Mouse (Mus musculus) left cerebral cortex, postnatal 4 days (tissue): Measurements from ENCODE around the gene Utf1. TPM values are rescaled to one million over a fixed set of nuclear protein-coding genes. Genes with fewer than 3 reads are reported as not detected.

ENCODE experiments used
- DNase-seq: peaks from one replicate; pipeline ENCODE4 v3.0.0-alpha.2; 2022
- intact Hi-C: fragments of 180-260 bp; cut with DNase I; formaldehyde crosslinking; loops from one replicate; pipeline ENCODE4 v1.15.1; 2025
- microRNA-seq: library from miRNA; unstranded; fragments of <30 nt; microRNA quantifications from one replicate; pipeline ENCODE4 v1.2.0, GENCODE M21; 2022
- total RNA-seq, 2 experiments: library from RNA; stranded (reverse); gene quantifications; 2 replicates each; pipeline ENCODE4 v1.2.3; 2021

The Utf1 gene
- total RNA-seq, 2 experiments from 2014 or later: not detected

DNA sequence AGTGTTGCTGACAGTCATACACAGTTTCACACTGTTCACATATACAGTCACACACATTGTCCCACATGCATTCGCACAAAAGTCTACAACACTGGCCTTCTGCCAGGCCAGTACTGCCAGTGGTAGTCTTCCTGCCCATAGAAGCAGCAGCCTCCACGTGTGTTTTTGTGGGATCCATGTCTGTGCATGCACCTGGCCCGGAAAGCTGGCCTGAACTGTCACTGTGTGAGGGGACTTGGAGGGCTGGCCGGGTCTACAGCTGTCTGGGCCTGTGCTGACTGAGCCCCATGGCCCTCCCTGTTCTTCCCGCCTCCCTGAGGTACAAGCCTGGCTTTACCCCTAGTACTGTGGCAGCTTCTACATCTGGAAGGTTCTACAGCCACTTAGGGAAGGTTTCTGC lies 27.4 kb downstream of the Utf1 start:
- intact Hi-C loops: no loop called here
- DNase-seq: no peak

- DNase-seq: no peak
- intact Hi-C loops: no loop called here
These were observed 27.8 kb downstream of the Utf1 start for GRCm38 (mm10) chr7:139971436-139971835.

DNA sequence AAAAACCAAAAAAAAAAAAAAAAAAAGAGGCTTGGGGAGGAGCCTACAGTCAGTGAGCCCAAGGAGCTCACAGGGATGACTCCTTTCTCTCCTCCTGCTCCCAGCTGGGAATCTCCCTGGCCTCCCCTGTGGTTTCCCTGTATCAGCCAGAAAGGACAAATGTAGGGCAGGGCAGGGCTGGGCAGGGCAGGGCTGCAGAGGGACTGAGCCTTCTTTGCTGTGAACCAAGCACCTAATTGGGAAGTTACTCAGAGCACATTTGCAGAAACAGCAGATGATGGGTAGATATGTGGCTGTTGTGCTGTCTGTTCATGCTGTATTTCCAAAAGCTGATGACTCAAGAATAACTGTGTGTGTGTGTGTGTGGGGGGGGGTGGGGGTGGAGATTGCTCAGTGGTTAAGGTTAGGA lies 29.3 kb downstream of the Utf1 start:
- intact Hi-C loops: no loop called here

DNA sequence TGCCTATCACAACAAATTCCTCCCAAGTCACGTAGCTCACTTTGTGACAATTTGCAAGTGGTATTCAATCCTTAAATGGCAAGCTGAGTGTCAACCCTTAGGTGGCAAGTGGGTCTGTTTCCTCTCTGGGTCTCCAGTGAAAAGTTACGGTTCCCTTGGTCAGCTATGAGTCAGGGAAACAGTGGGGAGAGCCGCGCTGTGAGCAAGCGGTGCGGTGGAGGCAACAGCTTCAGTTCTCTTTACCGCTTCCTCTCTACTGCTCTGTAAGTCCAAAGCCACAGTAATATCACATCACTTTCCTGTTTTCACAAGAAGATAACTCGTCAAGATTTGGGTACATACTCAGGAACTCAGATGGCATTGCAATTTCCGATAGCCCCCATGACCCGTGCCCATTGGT lies 30.7 kb downstream of the Utf1 start:
- DNase-seq: no peak
- intact Hi-C loops: no loop called here

More for the DNA sequence above, 29.3 kb downstream of the Utf1 start:
- no peak for DNase-seq

DNA sequence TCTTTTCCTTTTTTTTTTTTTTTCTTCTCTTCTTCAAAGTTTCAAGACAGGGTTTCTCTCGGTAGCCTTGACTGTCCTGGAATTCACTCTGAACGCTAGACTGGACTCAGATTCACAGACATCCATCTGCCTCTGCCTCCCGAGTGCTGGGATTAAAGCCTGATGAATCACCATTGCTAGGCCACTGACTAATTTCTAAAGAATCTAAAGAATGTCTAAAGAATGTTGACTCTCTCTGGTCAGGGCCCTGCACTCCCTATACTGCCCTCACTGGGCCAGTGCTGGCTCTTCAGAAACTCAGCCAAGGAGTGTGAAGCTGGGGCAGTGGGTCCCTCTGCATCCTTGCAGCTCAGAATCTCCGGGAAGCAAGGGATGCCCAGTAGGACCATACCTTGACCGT lies 31.9 kb downstream of the Utf1 start:
- no peak for DNase-seq
- intact Hi-C loops: no loop called here

- intact Hi-C loops: no loop called here
- peak; percentile 86 for DNase-seq
These were observed 34.8 kb downstream of the Utf1 start, which contains the start of gene 6430531B16Rik for GRCm38 (mm10) chr7:139978278-139978892. 6430531B16Rik (minus strand) TSS chr7:139978755.

GRCm38 (mm10) chr7:139979011-139979719 lies 35.6 kb downstream of the Utf1 start:
- intact Hi-C loops: no loop called here
- no peak for DNase-seq

DNA sequence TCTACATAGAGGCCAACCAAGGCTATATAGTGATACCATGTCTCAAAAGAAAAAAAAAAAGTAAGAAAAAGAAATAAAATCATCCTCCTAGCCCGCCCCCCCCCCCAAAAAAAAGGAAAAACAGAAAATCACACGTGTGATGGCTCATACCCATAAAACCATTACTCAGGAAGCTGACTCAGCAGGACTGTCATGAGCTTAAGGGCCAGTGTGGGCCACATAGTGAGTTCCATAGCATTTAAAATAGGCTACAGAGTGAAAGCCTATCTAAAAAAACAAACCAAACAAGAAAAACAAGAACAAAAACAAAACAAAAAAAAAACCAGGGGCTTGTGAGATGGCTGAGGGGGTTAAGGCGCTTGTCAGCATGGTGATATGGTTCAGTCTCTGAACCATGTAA lies 37.2 kb downstream of the Utf1 start:
- DNase-seq: no peak
- intact Hi-C loops: no loop called here

DNA sequence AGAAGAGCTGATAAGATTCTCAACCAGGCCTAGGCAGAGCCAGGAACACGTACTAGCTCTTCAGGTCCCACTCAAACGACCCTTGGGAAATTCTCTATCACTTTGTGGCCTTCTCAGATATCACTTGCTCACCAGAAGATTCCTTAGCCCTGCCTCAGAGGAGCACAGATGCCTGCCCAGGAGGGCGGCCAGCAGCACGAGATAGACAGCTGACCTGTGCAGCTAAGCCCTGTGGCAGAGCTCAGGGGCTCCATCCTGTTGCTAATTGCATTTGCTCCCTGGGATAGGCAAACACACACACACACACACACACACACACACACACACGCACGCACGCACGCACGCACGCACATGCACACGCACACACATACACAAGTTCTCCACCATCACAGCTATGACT lies 38.5 kb downstream of the Utf1 start:
- DNase-seq: no peak
- intact Hi-C loops: no loop called here

GRCm38 (mm10) chr7:139984505-139984904 lies 40.9 kb downstream of the Utf1 start:
- no peak for DNase-seq
- intact Hi-C loops: no loop called here

DNA sequence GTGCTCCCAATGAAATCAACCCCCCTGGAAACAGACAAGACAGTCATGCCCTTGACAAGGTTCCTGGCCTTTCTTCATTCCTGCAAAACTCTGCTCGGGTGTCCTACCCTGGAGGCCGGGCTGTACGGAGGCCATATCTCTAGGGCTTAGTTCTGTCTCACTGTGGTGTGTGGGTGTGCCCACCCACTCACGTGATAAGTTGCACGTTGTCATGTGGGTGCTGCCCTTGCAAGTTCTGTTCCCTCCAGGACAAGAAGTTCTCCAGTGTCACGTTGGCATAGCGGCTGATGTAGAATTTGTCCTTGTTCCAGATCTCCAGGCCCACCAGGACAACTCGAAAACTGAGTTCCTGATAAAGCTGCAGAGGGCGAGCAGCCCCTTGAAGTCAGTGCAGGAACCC lies 44.7 kb downstream of the Utf1 start:
- DNase-seq: no peak
- intact Hi-C loops: no loop called here

DNA sequence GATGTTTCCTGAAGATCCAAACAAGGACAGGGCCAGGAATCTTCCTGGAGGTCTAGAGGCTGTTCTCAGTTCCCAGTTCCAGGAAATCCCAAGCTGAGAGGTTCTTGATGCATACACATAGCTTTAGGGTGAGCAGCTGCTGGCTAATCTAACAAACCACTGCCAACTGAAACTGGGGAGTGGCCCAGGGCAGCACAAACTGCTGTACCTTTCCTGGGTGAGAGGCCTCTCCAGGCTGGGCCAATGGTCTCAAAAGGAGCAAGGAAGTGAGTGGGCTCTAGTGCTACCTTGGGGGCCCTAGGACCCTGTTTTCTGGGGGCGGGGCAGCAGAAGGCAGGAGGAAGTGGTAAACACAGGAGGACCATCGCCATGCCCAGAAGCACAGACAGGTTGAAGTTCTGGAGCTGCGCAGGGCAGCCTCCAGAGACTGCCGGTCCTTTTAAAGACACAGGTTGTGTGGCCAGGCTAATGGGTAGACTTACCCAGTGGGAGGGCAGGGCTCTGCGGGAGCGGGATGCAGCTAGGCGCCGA lies 47.3 kb downstream of the Utf1 start:
- no peak for DNase-seq
- intact Hi-C loops: no loop called here

DNA sequence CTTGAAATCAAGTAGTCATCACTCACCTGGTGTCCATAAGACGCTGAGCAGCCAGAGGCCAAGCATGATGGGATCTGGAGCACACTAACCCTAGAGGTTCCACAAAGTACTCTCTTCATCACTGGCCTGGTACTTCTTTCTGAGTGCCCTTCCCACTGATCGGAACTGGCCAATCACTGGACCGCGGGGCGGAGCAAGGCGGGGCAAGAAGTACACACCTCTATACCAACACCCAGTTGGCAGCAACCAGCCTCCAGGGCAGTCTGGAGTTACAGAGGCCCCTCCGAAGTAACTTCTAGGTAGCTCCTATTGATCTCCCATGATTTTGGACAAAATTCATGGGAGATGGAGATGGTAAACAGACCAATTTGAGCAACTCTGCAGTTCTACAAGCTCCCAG lies 48.8 kb downstream of the Utf1 start, which contains the start of gene Adam8:
Adam8 (minus strand) TSS at position 157 of the 400 bp plus-strand sequence.
- DNase-seq: no peak

DNA sequence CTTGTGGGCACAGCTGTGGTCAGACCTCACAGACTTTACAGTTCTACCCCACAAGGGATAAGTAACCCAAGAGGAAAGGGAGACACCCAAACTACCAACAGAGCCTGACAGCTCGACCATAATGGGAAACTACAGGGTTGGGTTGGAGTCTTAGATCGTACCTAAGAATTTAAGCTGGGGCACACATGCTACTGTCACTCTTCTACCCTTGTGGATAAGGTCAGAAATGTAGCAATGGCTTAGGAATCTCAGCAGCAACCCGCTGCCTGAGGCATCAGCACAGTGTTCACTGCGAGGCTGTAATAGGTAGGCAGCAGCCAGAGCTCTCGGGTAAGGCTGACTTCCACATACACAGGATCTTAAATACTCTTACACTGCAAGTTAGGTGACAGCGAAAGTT lies 49.9 kb downstream of the Utf1 start:
- intact Hi-C loops: no loop called here
- no peak for DNase-seq

More for the DNA sequence above, 48.8 kb downstream of the Utf1 start, which contains the start of gene Adam8:
- intact Hi-C loops: no loop called here

- intact Hi-C loops: no loop called here
- no peak for DNase-seq
These were observed 50.6 kb downstream of the Utf1 start for GRCm38 (mm10) chr7:139994202-139994601.

GRCm38 (mm10) chr7:139994676-139995075 lies 51.1 kb downstream of the Utf1 start:
- peak; percentile 65 for DNase-seq
- intact Hi-C loops: loop anchor here (5.0 kb wide), 1 partner anchor 38 kb away; no protein-coding TSS in a partner anchor

Small RNA genes lying within 50 kb of the gene (microRNA-seq; reads per million reads assigned to microRNA genes)
- 2.4 reads per million for gene Mir202
- 2.1 reads per million for gene Mir7062
- gene mmu-mir-7686: not detected

Other genes with a start within 250 kb of the Utf1 start
- gene Adgra1, start 109.6 kb upstream of the Utf1 start, total RNA-seq: 10 to 100 TPM; 17.8 to 25.1 TPM
- 10 to 100 TPM; 36.2 to 45.3 TPM for gene Kndc1, start 49.1 kb upstream of the Utf1 start, total RNA-seq
- under 1 TPM; 0.66 to 0.83 TPM for gene 6430531B16Rik, start 35.0 kb downstream of the Utf1 start, total RNA-seq
- gene Adam8, start 48.8 kb downstream of the Utf1 start, total RNA-seq: 1 to 10 TPM; 2.4 to 2.6 TPM
- 10 to 100 TPM; 32.3 to 33.9 TPM for gene Zfp511, start 92.6 kb downstream of the Utf1 start, total RNA-seq
- 10 to 100 TPM; 55.1 to 58.0 TPM for gene Tubgcp2, start 92.9 kb downstream of the Utf1 start, total RNA-seq
- 1 to 10 TPM; 2.3 to 2.5 TPM for gene Msx3, start 105.3 kb downstream of the Utf1 start, total RNA-seq
- gene Caly, start 138.8 kb downstream of the Utf1 start, total RNA-seq: 100 to 1,000 TPM; 185 to 208 TPM
- gene Prap1, start 149.6 kb downstream of the Utf1 start, total RNA-seq: not detected
- 10 to 100 TPM; 10.4 to 15.3 TPM for gene Fuom, start 158.7 kb downstream of the Utf1 start, total RNA-seq
- gene Paox, start 172.0 kb downstream of the Utf1 start, total RNA-seq: 1 to 10 TPM; 6.1 to 6.8 TPM
- gene Echs1, start 172.7 kb downstream of the Utf1 start, total RNA-seq: 10 to 100 TPM; 55.1 to 59.6 TPM
- gene Mtg1, start 193.8 kb downstream of the Utf1 start, total RNA-seq: 10 to 100 TPM; 24.7 to 27.3 TPM
- 10 to 100 TPM; 77.0 to 80.8 TPM for gene Sprn, start 211.1 kb downstream of the Utf1 start, total RNA-seq
- not detected for gene Olfr522, start 221.0 kb downstream of the Utf1 start, total RNA-seq
- not detected for gene Olfr523, start 229.4 kb downstream of the Utf1 start, total RNA-seq